Mouse (Mus musculus) hindbrain, postnatal 0 days (tissue): ENCODE measurements at regions not wholly inside any gene's neighbourhood (a gene's known extent, or its start where the extent isn't known, plus 50 kb on each side); places are given as distances from the start of the nearest gene placed in this dataset.

ENCODE experiments used
- ATAC-seq: fragments of 200-750 bp; cut with Nextera tagmentation; 2 replicates; pipeline ENCODE4 v1.8.0; 2017; ENCODE audit warnings: mild to moderate bottlenecking, moderate TSS enrichment, moderate library complexity
- DNase-seq: peaks from one replicate; pipeline ENCODE4 v3.0.0-alpha.2; 2015; ENCODE audit warnings: low spot score
- H3K27ac ChIP-seq: fragments of 300-500 bp; sonication (generic); 2 replicates; pipeline ENCODE4 v1.5.1; 2014; ENCODE audit warnings: mild to moderate bottlenecking
- H3K27me3 ChIP-seq: fragments of 300-500 bp; sonication (generic); 2 replicates; pipeline ENCODE4 v1.6.1; 2014; ENCODE audit warnings: low read length, mixed read lengths; ENCODE audit not compliant: insufficient read depth
- H3K36me3 ChIP-seq: fragments of 300-500 bp; sonication (generic); 2 replicates; pipeline ENCODE4 v1.6.1; 2014; ENCODE audit warnings: low read length, mixed read lengths; ENCODE audit not compliant: insufficient read depth
- H3K4me1 ChIP-seq: fragments of 300-500 bp; sonication (generic); 2 replicates; pipeline ENCODE4 v1.6.1; 2014; ENCODE audit warnings: antibody characterized with exemption, low read length, mixed read lengths; ENCODE audit not compliant: insufficient read depth
- H3K4me2 ChIP-seq: fragments of 300-500 bp; sonication (generic); 2 replicates; pipeline ENCODE4 v1.6.1; 2014; ENCODE audit warnings: low read depth, mild to moderate bottlenecking, low read length, moderate library complexity, mixed read lengths
- H3K4me3 ChIP-seq: fragments of 300-500 bp; sonication (generic); 2 replicates; pipeline ENCODE4 v1.5.1; 2014; ENCODE audit warnings: low read length
- H3K9ac ChIP-seq: fragments of 300-500 bp; sonication (generic); replicated peaks from 2 replicates; pipeline ENCODE4 v1.6.1; 2014; ENCODE audit warnings: mild to moderate bottlenecking, low read length, moderate library complexity, mixed read lengths
- H3K9me3 ChIP-seq: fragments of 300-500 bp; sonication (generic); 2 replicates; pipeline ENCODE4 v1.6.1; 2016; ENCODE audit warnings: low read length, mixed read lengths
- CTCF ChIP-seq: IDR thresholded peaks from 2 replicates; pipeline ENCODE4 v1.5.1; 2016; ENCODE audit warnings: antibody characterized with exemption, control low read depth, low read depth
- WGBS: fragments of 180-500 bp; shearing (Covaris S2); extraction: QIAGEN DNeasy Blood & Tissue Kit; methylation state at CpG from one replicate; pipeline ENCODE4 v1.1.7; 2014; 5-methylcytosine and 5-hydroxymethylcytosine counted together

GRCm38 (mm10) chr8:115856816-115857215 lies 149.2 kb upstream of the Maf start:
- no peak overlapping the region for H3K4me3 ChIP-seq
- H3K9ac ChIP-seq = no peak overlapping the region
- no peaks in the 10 kb centered on the region for H3K27me3 ChIP-seq
- no peaks in the 10 kb centered on the region for H3K4me1 ChIP-seq
- no peak overlapping the region for H3K27ac ChIP-seq
- no peaks in the 10 kb centered on the region for H3K9me3 ChIP-seq
- no peaks in the 10 kb centered on the region for H3K36me3 ChIP-seq
- DNase-seq (no peak), ATAC-seq (no peak)
- no peak overlapping the region for H3K4me2 ChIP-seq
- no peak for TF ChIP-seq CTCF
- 92% methylated on average over 10 of the region's 10 CpGs for WGBS

DNA sequence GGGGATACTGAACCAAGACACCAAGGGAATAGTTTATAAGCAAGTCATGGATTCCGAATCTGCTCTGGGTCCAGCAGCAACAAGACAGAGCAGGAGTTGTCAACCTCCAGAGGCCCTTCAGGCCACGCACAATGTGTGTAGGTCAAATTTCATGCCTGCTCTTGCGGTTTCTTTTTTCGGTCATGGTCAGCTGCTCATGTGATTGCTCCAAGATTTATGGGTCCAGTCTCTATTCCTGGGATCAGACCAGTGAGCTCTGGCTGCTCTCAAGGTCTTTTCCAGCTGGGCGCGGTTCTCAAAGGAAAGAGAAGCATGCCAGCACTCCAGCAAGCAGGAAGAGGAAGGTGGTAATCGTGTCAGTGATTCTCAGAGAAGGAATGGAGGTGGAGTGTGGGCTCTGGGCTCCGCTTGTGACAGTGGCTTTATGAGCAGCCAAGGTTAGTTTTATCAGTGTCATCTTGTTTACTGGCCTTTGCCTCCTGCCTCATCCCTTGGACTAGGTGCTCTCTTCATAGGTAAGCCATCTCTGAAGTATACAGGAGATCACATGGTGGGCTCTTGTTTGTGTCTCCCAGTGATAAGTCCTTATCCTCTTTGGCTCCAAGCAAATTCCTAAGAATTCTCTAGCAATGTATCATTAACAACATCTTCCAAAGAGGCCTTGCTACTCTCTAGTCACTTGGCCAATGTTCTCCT lies 148.5 kb upstream of the Maf start:
- ATAC-seq = no peak
- 93% methylated on average over 8 of the region's 8 CpGs for WGBS
- H3K4me2 ChIP-seq = no peak overlapping the region
- DNase-seq = no peak
- H3K27me3 ChIP-seq = no peaks in the 10 kb centered on the region
- no peak overlapping the region for H3K4me3 ChIP-seq
- H3K36me3 ChIP-seq = no peaks in the 10 kb centered on the region
- H3K9ac ChIP-seq = no peak overlapping the region
- no peak for TF ChIP-seq CTCF
- H3K4me1 ChIP-seq = no peaks in the 10 kb centered on the region
- H3K9me3 ChIP-seq = no peaks in the 10 kb centered on the region
- no peak overlapping the region for H3K27ac ChIP-seq

- H3K27me3 ChIP-seq = no peaks in the 10 kb centered on the region
Measured at GRCm38 (mm10) chr8:115854209-115854900, 146.8 kb upstream of the Maf start.

DNA sequence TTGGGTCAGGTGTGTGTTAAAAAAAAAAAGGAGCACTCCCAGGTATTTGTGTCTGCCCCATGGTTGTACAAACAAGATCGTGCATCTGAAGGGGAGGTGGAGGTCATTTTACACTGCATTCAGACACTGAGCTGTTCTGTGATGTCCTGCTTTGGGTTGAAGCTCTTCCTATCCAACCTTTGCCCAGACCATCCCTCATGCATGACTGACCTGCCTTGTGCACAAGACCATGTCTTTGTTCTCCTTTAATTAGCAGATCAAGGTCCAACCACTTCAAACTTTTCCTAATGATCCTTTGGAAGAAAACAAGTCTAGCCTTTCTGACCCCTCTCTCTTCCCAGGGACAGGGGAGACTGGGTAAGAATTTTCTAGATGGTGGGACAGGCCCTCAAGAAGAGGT lies 143.0 kb upstream of the Maf start:
- Histone ChIP-seq H3K4me2 (no peak overlapping the region), H3K36me3 (no peaks in the 10 kb centered on the region), H3K27ac (no peak overlapping the region), H3K9me3 (no peaks in the 10 kb centered on the region), H3K9ac (no peak overlapping the region), H3K4me3 (no peak overlapping the region), H3K27me3 (no peaks in the 10 kb centered on the region), H3K4me1 (no peaks in the 10 kb centered on the region)
- no peak for DNase-seq
- no peak for TF ChIP-seq CTCF
- no peak for ATAC-seq
- 68% methylated on average over 1 of the region's 1 CpGs for WGBS

More at GRCm38 (mm10) chr8:115854209-115854900, 146.8 kb upstream of the Maf start:
- no peak overlapping the region for H3K4me3 ChIP-seq
- no peak overlapping the region for H3K4me2 ChIP-seq
- ATAC-seq = no peak
- H3K9ac ChIP-seq = no peak overlapping the region
- no peak for DNase-seq
- H3K36me3 ChIP-seq = no peaks in the 10 kb centered on the region
- TF ChIP-seq CTCF = no peak
- no peaks in the 10 kb centered on the region for H3K9me3 ChIP-seq
- H3K4me1 ChIP-seq = no peaks in the 10 kb centered on the region
- WGBS = 82% methylated on average over 9 of the region's 9 CpGs
- H3K27ac ChIP-seq = no peak overlapping the region

DNA sequence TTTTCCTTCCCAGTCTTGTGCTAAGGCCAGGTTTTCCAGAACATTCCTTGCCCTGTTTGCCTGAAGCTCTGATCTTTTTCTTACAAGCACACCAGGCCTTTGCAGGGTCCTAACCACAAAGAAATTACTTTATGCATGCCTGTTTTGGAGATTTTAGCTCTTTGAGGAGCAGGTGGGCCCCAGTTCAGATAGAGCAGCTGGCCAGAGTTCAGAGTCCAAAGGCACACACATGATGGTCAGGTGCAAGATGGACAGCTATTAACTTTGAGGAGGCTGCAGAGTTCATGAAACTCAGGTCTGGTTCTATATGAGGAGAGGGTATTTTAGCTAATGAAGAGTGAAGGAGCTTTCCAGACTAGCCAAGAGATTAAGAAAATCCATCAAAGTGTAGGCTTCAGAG lies 125.8 kb upstream of the Maf start:
- TF ChIP-seq CTCF = no peak
- Histone ChIP-seq H3K36me3 (no peaks in the 10 kb centered on the region), H3K4me3 (no peak overlapping the region), H3K9ac (no peak overlapping the region), H3K4me2 (no peak overlapping the region), H3K27me3 (no peaks in the 10 kb centered on the region), H3K9me3 (no peaks in the 10 kb centered on the region), H3K4me1 (no peaks in the 10 kb centered on the region), H3K27ac (no peak overlapping the region)
- ATAC-seq (no peak), DNase-seq (no peak)

- ATAC-seq (no peak), DNase-seq (no peak)
- Histone ChIP-seq H3K4me1 (no peaks in the 10 kb centered on the region), H3K4me3 (no peak overlapping the region), H3K9me3 (no peaks in the 10 kb centered on the region), H3K27me3 (no peaks in the 10 kb centered on the region), H3K27ac (no peak overlapping the region), H3K9ac (no peak overlapping the region), H3K36me3 (no peaks in the 10 kb centered on the region), H3K4me2 (no peak overlapping the region)
- 15% methylated on average over 1 of the region's 1 CpGs for WGBS
- TF ChIP-seq CTCF = no peak
Measured at GRCm38 (mm10) chr8:115831675-115832074, 124.1 kb upstream of the Maf start.

DNA sequence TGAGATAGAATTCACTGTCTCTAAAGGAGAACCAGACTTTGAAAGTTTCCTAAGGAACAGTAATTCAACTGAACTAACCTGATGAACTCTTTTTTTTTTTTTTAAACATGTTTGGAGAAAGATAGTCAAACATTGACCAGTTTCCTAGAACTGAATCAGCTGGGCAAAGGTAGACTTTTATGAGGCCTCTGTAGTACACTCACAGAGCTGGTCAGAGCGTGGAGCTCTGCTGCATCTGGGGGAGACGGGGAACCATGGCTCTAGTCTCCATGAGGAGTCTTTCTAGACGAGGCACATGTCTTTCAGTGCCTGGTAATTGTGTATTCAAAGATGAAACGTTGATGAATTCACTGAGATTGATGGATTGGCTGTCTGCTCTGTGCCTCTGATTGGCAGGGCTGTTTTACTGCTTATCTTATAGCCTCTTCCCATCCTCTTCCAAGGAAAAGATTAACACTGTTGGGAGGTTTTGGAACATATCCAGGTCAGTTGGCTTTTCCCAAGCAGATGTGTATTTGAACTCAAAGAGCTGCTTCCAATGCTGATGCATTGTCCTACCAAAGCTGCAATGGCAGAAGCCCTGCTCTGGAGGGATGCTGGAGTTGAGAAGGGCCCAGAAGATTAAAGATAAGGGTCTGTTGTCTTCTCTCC lies 122.5 kb upstream of the Maf start:
- Histone ChIP-seq H3K36me3 (no peaks in the 10 kb centered on the region), H3K4me3 (no peak overlapping the region), H3K27ac (no peak overlapping the region), H3K9ac (no peak overlapping the region), H3K4me1 (no peaks in the 10 kb centered on the region), H3K27me3 (no peaks in the 10 kb centered on the region), H3K4me2 (no peak overlapping the region), H3K9me3 (no peaks in the 10 kb centered on the region)
- TF ChIP-seq CTCF = no peak
- DNase-seq = no peak
- no peak for ATAC-seq
- WGBS = 66% methylated on average over 4 of the region's 4 CpGs
